Mouse (Mus musculus) adrenal gland, postnatal 4 days (tissue): ENCODE results near the gene a. TPM values are rescaled to one million over a fixed set of nuclear protein-coding genes. Genes with fewer than 3 reads are reported as not detected.

ENCODE experiments used
- DNase-seq, 2 experiments: peaks; one replicate each; pipeline ENCODE4 v3.0.0; 2021 to 2022; ENCODE audit warnings: low spot score in 2 of 2, mixed read lengths in 2 of 2
- total RNA-seq, 2 experiments: library from RNA; stranded (reverse); gene quantifications; 2 replicates each; pipeline ENCODE4 v1.2.3; 2021

a gene
- total RNA-seq, 2 experiments from 2014 or later, result not detected

DNA sequence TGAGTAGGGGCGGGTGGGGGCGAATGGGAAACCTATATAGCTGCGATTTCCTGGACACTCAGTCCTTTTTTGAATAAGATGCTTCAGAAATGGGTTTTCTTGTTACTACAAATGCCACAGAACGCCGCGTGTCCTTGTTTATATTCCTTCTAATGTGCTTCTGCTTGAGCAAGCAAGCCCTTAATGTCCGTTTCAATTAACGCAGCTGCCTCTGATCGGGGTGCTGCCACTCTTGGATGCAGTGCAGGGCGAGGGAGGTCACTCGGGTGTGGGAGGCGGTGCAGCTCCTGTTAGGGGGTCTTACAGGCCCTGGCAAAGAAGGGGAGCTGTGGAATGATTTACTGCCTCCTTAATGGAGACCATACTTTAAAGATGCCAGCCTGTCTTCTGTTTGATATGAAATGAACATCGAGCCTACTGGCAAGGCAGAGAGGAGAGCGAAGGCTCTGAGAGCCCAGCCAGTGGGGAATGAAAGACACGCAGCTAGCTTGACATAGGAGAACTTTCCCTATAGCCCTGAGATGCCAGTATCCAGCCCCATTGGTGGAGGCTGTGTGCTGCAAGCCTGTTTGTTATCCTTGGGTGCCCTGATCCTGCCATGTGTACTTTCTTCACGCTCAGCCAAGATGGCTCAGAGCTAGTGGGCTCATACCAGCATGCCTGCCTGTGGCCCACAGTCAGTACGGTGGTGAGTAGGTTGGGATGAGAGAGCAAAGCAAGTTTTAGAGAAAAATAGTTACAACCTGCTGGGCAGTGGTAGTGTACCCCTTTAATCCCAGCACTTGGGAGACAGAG, 8.1 kb upstream of the a start:
- no peak for DNase-seq

- no peak for DNase-seq
These were observed 5.9 kb upstream of the a start for GRCm38 (mm10) chr2:154785284-154785683.

GRCm38 (mm10) chr2:154786187-154786586, 5.0 kb upstream of the a start:
- no peak for DNase-seq

DNA sequence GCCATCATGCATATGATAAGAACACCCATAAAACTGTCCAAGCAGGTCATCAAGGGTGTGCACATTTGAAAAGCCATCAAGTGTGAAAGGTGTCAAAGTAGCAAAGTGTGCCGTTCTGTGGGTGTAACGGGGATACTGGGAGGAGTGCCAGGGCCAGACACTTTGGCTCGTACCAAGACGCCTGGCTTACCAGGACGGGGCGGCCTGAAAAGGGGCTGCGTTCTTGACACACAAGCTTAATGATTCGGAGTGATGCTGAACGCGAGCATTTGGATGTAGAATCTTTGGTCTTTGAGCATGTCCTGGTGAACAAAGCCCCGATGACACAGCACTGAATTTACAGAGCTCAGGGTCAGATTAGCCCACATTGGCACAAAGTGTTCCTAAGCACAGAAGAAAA, 4.4 kb upstream of the a start:
- DNase-seq, result no peak

DNA sequence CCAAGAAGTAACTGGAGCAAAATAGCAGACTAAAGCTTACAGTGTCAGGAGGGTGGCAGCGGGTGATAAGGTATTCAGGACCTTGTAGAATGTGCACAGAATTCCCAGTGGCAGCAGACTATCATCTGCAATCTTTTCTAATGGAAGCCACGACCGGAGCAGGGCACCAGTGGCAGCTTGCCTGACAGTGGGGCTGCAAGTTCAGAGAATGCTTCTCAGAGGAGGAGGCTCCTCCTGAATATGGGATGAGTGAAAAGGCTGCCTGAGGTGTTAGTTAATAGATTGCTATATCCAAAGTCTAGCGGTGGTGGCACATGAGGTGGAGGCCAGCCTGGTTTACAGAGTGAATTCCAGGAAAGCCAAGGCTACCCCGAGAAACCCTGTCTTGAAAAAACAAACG, 1.8 kb upstream of the a start:
- DNase-seq, result no peak

DNA sequence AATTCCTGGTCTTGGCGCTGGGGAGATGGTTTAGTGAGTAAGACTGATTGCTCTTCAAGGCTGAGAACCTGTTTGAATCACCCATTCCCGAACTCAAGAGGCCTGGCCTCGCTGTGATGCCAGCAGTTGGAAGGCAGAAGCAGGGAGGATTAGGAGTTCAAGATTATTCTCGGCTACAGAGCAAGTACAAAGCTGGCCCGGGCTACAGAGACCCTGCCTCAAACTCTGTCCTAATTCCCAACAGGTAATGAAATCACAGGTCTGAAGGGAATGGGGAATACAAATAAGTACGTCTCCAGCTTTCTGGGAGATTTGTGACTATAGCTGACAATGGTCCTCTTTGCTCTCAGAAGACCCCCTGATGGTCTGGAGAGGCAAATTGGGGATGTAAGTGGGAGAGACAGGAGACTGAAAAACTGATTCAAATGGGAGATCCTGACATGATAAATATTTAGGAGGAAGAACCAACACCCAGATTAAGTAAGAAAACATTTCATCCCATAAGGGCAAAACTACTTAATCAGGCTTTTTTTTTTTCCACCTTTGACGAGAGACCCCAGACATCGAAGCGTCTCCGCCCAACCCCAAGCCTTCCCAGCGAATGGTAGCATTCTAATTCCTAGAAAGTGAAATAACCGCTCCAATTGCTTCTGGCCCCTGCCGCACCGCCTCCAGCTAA, 1.1 kb upstream of the a start:
- no peak for DNase-seq

DNA sequence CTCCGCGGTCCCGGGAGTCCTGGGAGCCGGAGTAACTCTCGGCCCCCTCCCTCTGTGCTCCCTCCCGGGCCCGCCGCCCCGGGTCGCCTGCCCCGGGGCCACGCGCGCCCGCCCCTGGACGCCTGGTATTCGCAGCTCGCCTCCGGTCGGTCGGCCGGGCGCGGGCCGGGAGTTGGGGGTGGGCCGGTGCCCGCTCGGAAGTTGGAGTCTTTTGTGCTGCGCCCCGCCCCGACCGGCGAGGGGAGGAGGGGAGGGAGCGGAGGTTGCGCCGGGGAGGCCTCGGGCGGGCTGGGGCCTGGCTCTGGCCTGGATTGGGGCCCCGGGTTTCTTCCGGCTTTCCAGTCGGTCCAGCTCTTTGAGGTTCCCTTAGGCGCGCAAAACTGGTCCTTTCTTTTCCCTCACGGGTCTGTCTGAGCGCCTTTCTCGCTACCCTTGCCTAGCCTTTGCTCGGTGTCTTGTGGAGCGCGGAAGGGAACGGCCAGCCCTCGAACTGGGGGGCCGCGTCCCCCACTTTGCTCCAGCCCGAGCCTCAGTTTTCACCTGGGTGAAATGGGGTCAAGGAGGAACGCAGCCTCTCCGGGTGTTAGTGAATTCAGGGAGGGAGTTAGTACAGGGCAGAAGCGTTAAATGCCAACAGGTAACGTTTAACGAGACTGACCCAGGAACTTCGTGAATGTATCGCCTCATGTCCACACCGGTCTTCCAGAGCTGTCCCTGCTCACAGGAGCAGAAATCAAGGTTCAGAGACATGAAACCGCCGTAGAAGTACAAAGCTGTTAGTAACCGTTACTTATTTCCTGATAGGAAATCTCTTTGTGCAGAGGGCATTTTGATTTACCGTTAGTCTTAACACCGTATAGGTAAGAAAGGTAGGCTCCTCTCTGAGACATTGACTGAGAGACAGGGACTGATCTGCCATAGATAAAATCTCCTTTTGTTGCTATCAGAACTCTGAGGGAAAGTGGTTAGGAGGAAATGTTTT, 750 bp downstream of the a start:
- DNase-seq, result peak; percentile 63 to 66

GRCm38 (mm10) chr2:154803372-154803771, 12.2 kb downstream of the a start:
- no peak for DNase-seq

GRCm38 (mm10) chr2:154803845-154804244, 12.6 kb downstream of the a start:
- no peak for DNase-seq

- DNase-seq, result no peak
These were observed 16.5 kb downstream of the a start for GRCm38 (mm10) chr2:154807689-154808088.

- DNase-seq, result no peak
These were observed 18.0 kb downstream of the a start for GRCm38 (mm10) chr2:154809107-154809762.

- no peak for DNase-seq
These were observed 19.6 kb downstream of the a start for GRCm38 (mm10) chr2:154810821-154811220.

GRCm38 (mm10) chr2:154813426-154813825, 22.2 kb downstream of the a start:
- no peak for DNase-seq

- no peak for DNase-seq
These were observed 25.9 kb downstream of the a start for GRCm38 (mm10) chr2:154817089-154817488.

- DNase-seq, result no peak
These were observed 26.6 kb downstream of the a start for GRCm38 (mm10) chr2:154817788-154818187.

GRCm38 (mm10) chr2:154818599-154818998, 27.4 kb downstream of the a start:
- no peak for DNase-seq

DNA sequence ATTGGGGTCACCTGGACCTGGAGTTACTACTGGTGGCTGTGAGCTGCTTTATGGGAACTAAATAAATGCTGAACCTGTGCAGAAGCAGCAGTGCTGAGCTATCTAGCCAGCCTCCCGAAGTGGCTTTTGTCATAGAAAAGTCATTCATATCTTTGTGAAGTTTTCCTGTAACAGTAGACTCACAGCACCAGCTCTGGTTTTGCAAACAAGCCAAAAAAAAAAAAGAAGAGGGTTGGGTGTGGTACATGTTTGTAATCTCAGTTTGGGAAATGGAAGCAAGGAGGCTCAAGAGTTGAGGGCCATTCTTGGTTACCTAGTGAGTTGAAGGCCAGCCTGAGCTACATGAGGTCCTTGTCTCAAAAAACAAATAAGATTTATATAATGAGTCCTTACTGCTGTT, 29.1 kb downstream of the a start:
- DNase-seq, result no peak

GRCm38 (mm10) chr2:154826054-154826538, 34.9 kb downstream of the a start:
- DNase-seq, result no peak

GRCm38 (mm10) chr2:154827521-154827920, 36.3 kb downstream of the a start:
- DNase-seq, result no peak

DNA sequence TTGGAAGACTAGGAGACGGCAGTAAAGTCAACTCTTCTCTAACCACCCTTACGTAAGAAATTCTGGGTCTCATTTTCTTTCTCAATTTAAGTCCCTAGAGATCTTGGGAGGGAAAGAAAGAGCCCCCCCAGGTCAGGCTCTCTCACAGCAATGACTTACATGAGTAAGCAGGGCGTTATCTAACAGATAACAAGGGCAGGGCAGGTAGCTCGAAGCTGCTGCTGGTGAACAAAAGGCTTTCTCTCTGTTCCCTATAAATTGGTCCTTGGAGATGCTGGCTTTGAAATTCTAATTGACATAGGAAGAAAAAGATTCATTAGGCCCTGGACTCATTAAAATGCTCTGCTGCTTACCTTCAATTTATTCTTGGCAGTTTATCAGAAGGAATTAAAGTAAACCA, 41.3 kb downstream of the a start:
- no peak for DNase-seq
